Mouse (Mus musculus) CH12.LX (cell line): ENCODE results near the gene Atp6ap1l. TPM values are rescaled to one million over a fixed set of nuclear protein-coding genes. Genes with fewer than 3 reads are reported as not detected.

ENCODE experiments used
- DNase-seq: peaks from one replicate; pipeline ENCODE4 v3.0.0-alpha.2; 2013; ENCODE audit errors: extremely low read depth
- H3K27ac ChIP-seq: 2 replicates; pipeline ENCODE4 v1.5.1; 2012; ENCODE audit warnings: low read depth, mild to moderate bottlenecking, control low read depth, moderate library complexity; ENCODE audit not compliant: insufficient read depth
- H3K27me3 ChIP-seq: replicated peaks from 2 replicates; pipeline ENCODE3; 2012; ENCODE audit warnings: inconsistent platforms
- H3K36me3 ChIP-seq, 2 experiments: replicated peaks in 1 of 2; 2 replicates each; pipeline versions ENCODE3 to v1.6.1; 2012; ENCODE audit warnings: inconsistent platforms in 1 of 2, low read length in 1 of 2, mild to moderate bottlenecking in 1 of 2, mixed read lengths in 1 of 2, moderate library complexity in 1 of 2; ENCODE audit not compliant: control insufficient read depth in 1 of 2, insufficient read depth in 1 of 2
- H3K4me1 ChIP-seq, 2 experiments: 2 replicates each; pipeline ENCODE4 v1.6.1; 2012; ENCODE audit warnings: inconsistent platforms in 1 of 2, moderate library complexity in 1 of 2; ENCODE audit not compliant: insufficient read depth in 2 of 2, control insufficient read depth in 1 of 2
- H3K4me2 ChIP-seq: 2 replicates; pipeline ENCODE4 v1.6.1; 2012; ENCODE audit warnings: low read depth, mild to moderate bottlenecking, control low read depth; ENCODE audit not compliant: poor library complexity, insufficient read depth, severe bottlenecking
- H3K4me3 ChIP-seq, 3 experiments: fragments of 150-350 bp in 1 of 3; sonication (generic) in 1 of 3; replicated peaks in 1 of 3; 2 replicates each; pipeline versions ENCODE3 to v1.5.1; 2011 to 2012; ENCODE audit warnings: low read depth in 2 of 3, low read length in 2 of 3, mild to moderate bottlenecking in 2 of 3, moderate library complexity in 2 of 3, control low read depth in 1 of 3, improper control_type of control experiment in 1 of 3, inconsistent platforms in 1 of 3, mixed read lengths in 1 of 3; ENCODE audit not compliant: poor library complexity in 1 of 3
- H3K79me2 ChIP-seq: replicated peaks from 2 replicates; pipeline ENCODE4 v1.6.1; 2012; ENCODE audit warnings: mild to moderate bottlenecking, moderate library complexity; ENCODE audit not compliant: control insufficient read depth, poor library complexity, insufficient read depth, severe bottlenecking; ENCODE audit errors: extremely low read depth
- H3K9ac ChIP-seq: 2 replicates; pipeline ENCODE4 v1.6.1; 2012; ENCODE audit warnings: low read depth, mild to moderate bottlenecking, control low read depth, moderate library complexity; ENCODE audit not compliant: insufficient read depth
- H3K9me3 ChIP-seq: replicated peaks from 2 replicates; pipeline ENCODE3; 2012; ENCODE audit warnings: low read length, inconsistent platforms, mixed read lengths
- CHD1 ChIP-seq: IDR thresholded peaks from 2 replicates; pipeline ENCODE4 v1.6.1; 2012; ENCODE audit warnings: low read depth, low read length, improper control_type of control experiment, inconsistent platforms
- CHD2 ChIP-seq: IDR thresholded peaks from 2 replicates; pipeline ENCODE4 v1.6.1; 2011; ENCODE audit warnings: low read length, improper control_type of control experiment
- E2F4 ChIP-seq: IDR thresholded peaks from 2 replicates; pipeline ENCODE4 v1.6.1; 2011; ENCODE audit warnings: low read depth, low read length, improper control_type of control experiment; ENCODE audit not compliant: insufficient replicate concordance
- EP300 ChIP-seq: IDR thresholded peaks from 2 replicates; pipeline ENCODE4 v1.6.1; 2011; ENCODE audit warnings: low read length, improper control_type of control experiment
- ETS1 ChIP-seq: conservative IDR thresholded peaks from 2 replicates; pipeline ENCODE4 v1.6.1; 2012; ENCODE audit warnings: low read depth, mild to moderate bottlenecking, inconsistent platforms, low read length, improper control_type of control experiment, moderate library complexity
- IRF4 ChIP-seq: IDR thresholded peaks from 2 replicates; pipeline ENCODE4 v1.6.1; 2014; ENCODE audit warnings: low read depth, mild to moderate bottlenecking, inconsistent platforms, low read length, improper control_type of control experiment
- JUND ChIP-seq: conservative IDR thresholded peaks from 2 replicates; pipeline ENCODE4 v1.6.1; 2011; ENCODE audit warnings: low read depth, low read length, improper control_type of control experiment
- MAX ChIP-seq: IDR thresholded peaks from 2 replicates; pipeline ENCODE4 v1.6.1; 2011; ENCODE audit warnings: low read length, improper control_type of control experiment
- MAZ ChIP-seq: IDR thresholded peaks from 2 replicates; pipeline ENCODE4 v1.6.1; 2012; ENCODE audit warnings: low read depth, mild to moderate bottlenecking, inconsistent platforms, low read length, improper control_type of control experiment, moderate library complexity
- MEF2A ChIP-seq: IDR thresholded peaks from 2 replicates; pipeline ENCODE4 v1.6.1; 2014; ENCODE audit warnings: low read depth, mild to moderate bottlenecking, inconsistent platforms, low read length, improper control_type of control experiment, borderline replicate concordance
- MXI1 ChIP-seq: IDR thresholded peaks from 2 replicates; pipeline ENCODE4 v1.6.1; 2011; ENCODE audit warnings: mild to moderate bottlenecking, low read depth, low read length, improper control_type of control experiment
- MYC ChIP-seq: IDR thresholded peaks from 2 replicates; pipeline ENCODE4 v1.6.1; 2011; ENCODE audit warnings: low read depth, mild to moderate bottlenecking, improper control_type of control experiment, low read length
- NELFE ChIP-seq: IDR thresholded peaks from 2 replicates; pipeline ENCODE4 v1.6.1; 2011; ENCODE audit warnings: low read depth, low read length, improper control_type of control experiment
- NRF1 ChIP-seq: IDR thresholded peaks from 2 replicates; pipeline ENCODE4 v1.6.1; 2014; ENCODE audit warnings: low read depth, mild to moderate bottlenecking, inconsistent platforms, low read length, improper control_type of control experiment, moderate library complexity
- PAX5 ChIP-seq: IDR thresholded peaks from 2 replicates; pipeline ENCODE4 v1.6.1; 2012; ENCODE audit warnings: low read length, inconsistent platforms, mixed read lengths
- POLR2A ChIP-seq: IDR thresholded peaks from 2 replicates; pipeline ENCODE4 v1.6.1; 2011; ENCODE audit warnings: low read depth, mild to moderate bottlenecking, improper control_type of control experiment, low read length
- POLR2AphosphoS2 ChIP-seq: IDR thresholded peaks from 2 replicates; pipeline ENCODE4 v1.6.1; 2011; ENCODE audit warnings: low read depth, low read length, improper control_type of control experiment
- RAD21 ChIP-seq: IDR thresholded peaks from 2 replicates; pipeline ENCODE4 v1.6.1; 2011; ENCODE audit warnings: low read depth, mild to moderate bottlenecking, low read length, improper control_type of control experiment, moderate library complexity
- SMC3 ChIP-seq: IDR thresholded peaks from 2 replicates; pipeline ENCODE4 v1.6.1; 2011; ENCODE audit warnings: low read depth, low read length, improper control_type of control experiment
- TBP ChIP-seq: conservative IDR thresholded peaks from 2 replicates; pipeline ENCODE4 v1.6.1; 2011; ENCODE audit warnings: low read depth, low read length, improper control_type of control experiment
- TCF12 ChIP-seq: IDR thresholded peaks from 2 replicates; pipeline ENCODE4 v1.6.1; 2014; ENCODE audit warnings: low read depth, mild to moderate bottlenecking, inconsistent platforms, low read length, improper control_type of control experiment
- UBTF ChIP-seq: IDR thresholded peaks from 2 replicates; pipeline ENCODE4 v1.6.1; 2012; ENCODE audit warnings: low read depth, mild to moderate bottlenecking, inconsistent platforms, low read length, improper control_type of control experiment, moderate library complexity
- USF1 ChIP-seq: IDR thresholded peaks from 2 replicates; pipeline ENCODE4 v1.6.1; 2014; ENCODE audit warnings: low read depth, mild to moderate bottlenecking, inconsistent platforms, low read length, improper control_type of control experiment
- USF2 ChIP-seq: conservative IDR thresholded peaks from 2 replicates; pipeline ENCODE4 v1.6.1; 2011; ENCODE audit warnings: low read depth, low read length, improper control_type of control experiment
- ZC3H11A ChIP-seq: IDR thresholded peaks from 2 replicates; pipeline ENCODE4 v1.6.1; 2012; ENCODE audit warnings: low read depth, mild to moderate bottlenecking, inconsistent platforms, low read length, improper control_type of control experiment
- ZMIZ1 ChIP-seq: IDR thresholded peaks from 2 replicates; pipeline ENCODE4 v1.6.1; 2012; ENCODE audit warnings: low read depth, mild to moderate bottlenecking, inconsistent platforms, low read length, improper control_type of control experiment
- dilution Hi-C: fragments of 300-500 bp; cut with MboI; formaldehyde crosslinking; loops from 2 replicates; pipeline ENCODE4 v1.14.3; 2020; ENCODE audit warnings: low sequenced_read_pairs; ENCODE audit not compliant: extremely low pct_unique_long_range_greater_than_20kb, extremely low pct_ligation_motif_present
- in situ Hi-C: fragments of 300-500 bp; cut with MboI; formaldehyde crosslinking; loops from 3 replicates; pipeline ENCODE4 v1.14.3; 2019; ENCODE audit warnings: low sequenced_read_pairs, low pct_ligation_motif_present, low pct_unique_long_range_greater_than_20kb, mixed read lengths
- polyA plus RNA-seq: library from polyadenylated mRNA; unstranded; fragments of >175 nt; gene quantifications from 2 replicates; pipeline ENCODE4 v1.2.1, GENCODE M21; 2012; ENCODE audit warnings: low read depth; ENCODE audit not compliant: insufficient read length
- total RNA-seq, 2 experiments: library from RNA; depleted of rRNA; stranded (reverse); fragments of 300-350 nt in 1 of 2; fragments of >200 nt in 1 of 2; gene quantifications; 2 replicates each; pipeline ENCODE4 v1.2.3; 2012 to 2014

Atp6ap1l gene
- total and polyA plus RNA-seq, 3 experiments, result not detected

DNA sequence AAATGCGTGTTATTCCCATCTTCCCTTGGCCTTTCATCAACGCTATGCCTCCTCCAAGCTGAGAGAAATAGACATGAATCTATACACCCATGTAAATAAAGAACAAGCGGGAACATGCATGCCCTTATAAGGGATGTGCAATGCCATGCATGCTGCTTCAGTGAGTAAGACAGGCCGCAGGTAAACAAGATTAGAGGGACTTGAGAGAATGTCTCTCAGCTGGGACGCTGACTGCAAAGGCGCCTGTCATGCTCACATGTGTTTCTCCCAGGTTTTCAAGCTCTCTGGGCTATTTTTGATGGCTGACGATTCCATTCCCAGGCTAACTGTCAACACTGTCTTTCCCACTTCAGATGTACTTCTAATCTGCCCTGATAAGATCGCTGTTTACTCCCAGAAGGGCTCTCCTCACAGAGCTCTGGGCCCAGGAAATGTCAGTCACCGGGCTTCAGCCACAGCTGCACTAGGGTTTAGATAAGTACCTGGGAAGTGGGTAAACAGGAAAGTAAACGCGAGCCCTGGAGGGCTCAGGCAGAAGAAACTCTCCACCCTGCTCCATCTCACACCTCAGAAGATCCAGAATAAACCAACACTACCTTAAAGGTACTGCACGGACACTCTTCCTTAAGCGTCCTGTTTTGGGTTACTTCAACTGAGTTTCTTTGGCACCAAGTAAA lies 19.2 kb downstream of the Atp6ap1l start:
- dilution Hi-C loops (no loop called here), in situ Hi-C loops (no loop called here)
- H3K27ac ChIP-seq, result no peak overlapping the region
- H3K4me3 ChIP-seq, result no peak overlapping the region
- H3K4me1 ChIP-seq, result no peaks in the 10 kb centered on the region
- no peaks in the 10 kb centered on the region for H3K9me3 ChIP-seq
- H3K79me2 ChIP-seq, result no peaks in the 10 kb centered on the region
- no peak for DNase-seq
- H3K4me2 ChIP-seq, result peak overlapping the region; percentile 59; the same call in 1 of the 2 replicates
- H3K9ac ChIP-seq, result no peak overlapping the region
- no peak for TF ChIP-seq RAD21
- TF ChIP-seq TBP, result no peak
- TF ChIP-seq NELFE, result no peak
- TF ChIP-seq USF1, result no peak
- no peak for TF ChIP-seq PAX5
- no peak for TF ChIP-seq ZMIZ1
- no peak for TF ChIP-seq CHD2
- TF ChIP-seq USF2, result no peak
- no peak for TF ChIP-seq MAX
- no peak for TF ChIP-seq ETS1
- TF ChIP-seq UBTF, result no peak
- TF ChIP-seq POLR2A, result no peak
- no peak for TF ChIP-seq MAZ
- TF ChIP-seq NRF1, result no peak
- no peak for TF ChIP-seq SMC3
- no peak for TF ChIP-seq CHD1
- no peak for TF ChIP-seq JUND
- no peak for TF ChIP-seq MEF2A
- TF ChIP-seq ZC3H11A, result no peak
- TF ChIP-seq EP300, result no peak
- TF ChIP-seq, all 38 proteins: peak for 0
- H3K27me3 ChIP-seq, result no peaks in the 10 kb centered on the region
- no peaks in the 10 kb centered on the region for H3K36me3 ChIP-seq

DNA sequence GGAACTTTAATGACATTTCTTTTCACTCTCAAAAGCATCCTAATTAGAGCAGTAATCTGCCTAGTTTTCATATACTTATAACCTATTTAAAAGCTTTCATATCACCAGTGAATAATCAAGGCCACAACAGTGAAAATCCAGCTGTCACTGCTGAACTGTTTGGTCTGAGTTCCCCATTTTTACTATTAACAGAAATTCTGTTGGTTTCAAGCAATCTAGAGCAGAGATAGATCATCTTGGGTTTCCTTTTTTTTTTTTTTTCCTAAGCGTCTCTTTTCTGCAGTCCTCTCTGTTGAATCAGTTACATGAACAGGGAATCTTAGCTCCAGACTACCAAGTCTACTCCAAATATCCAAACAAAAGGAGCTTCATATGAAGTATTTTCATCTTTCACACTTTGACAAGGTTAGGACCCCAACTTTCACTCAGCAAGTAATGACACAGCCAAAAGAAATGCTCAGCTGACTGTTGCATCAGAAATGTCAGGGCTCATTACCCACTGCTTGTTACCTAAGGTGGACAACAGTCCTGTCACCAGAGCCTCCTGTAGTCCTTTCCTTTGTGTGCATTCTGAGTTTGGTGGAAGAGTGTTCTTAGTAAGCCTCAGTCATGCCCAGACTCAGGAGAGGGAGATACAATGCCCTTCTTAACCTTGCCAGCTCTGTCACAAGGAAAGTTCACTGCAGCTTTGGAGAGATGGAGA lies 23.3 kb downstream of the Atp6ap1l start:
- no peak overlapping the region for H3K4me3 ChIP-seq
- no peaks in the 10 kb centered on the region for H3K9me3 ChIP-seq
- TF ChIP-seq MAZ (no peak), IRF4 (no peak), MEF2A (no peak), ZC3H11A (no peak), USF1 (no peak), TCF12 (no peak), ETS1 (no peak), MYC (no peak), POLR2AphosphoS2 (no peak), E2F4 (no peak), MXI1 (no peak), POLR2A (no peak), NRF1 (no peak)
- H3K9ac ChIP-seq, result no peak overlapping the region
- H3K79me2 ChIP-seq, result no peaks in the 10 kb centered on the region
- H3K4me2 ChIP-seq, result no peak overlapping the region
- in situ Hi-C loops (no loop called here), dilution Hi-C loops (no loop called here)
- H3K4me1 ChIP-seq, result no peaks in the 10 kb centered on the region
- H3K36me3 ChIP-seq, result no peaks in the 10 kb centered on the region
- no peak overlapping the region for H3K27ac ChIP-seq
- DNase-seq, result no peak
- no peaks in the 10 kb centered on the region for H3K27me3 ChIP-seq
